Mouse (Mus musculus) ES-E14 (cell line): ENCODE measurements around the gene Ap2b1. TPM values are rescaled to one million over a fixed set of nuclear protein-coding genes. Genes with fewer than 3 reads are reported as not detected.
A peak's percentile ranks its signal among the peaks of the same experiment; 100 is the strongest.

ENCODE experiments used
- DNase-seq: peaks from one replicate; pipeline ENCODE4 v3.0.0-alpha.2; 2013; ENCODE audit warnings: low read depth, low spot score
- H3K27ac ChIP-seq: 2 replicates; pipeline ENCODE4 v1.5.1; 2012; ENCODE audit warnings: low read depth, mild to moderate bottlenecking, low read length, moderate library complexity, mixed read lengths; ENCODE audit not compliant: poor library complexity, insufficient read depth, severe bottlenecking
- H3K36me3 ChIP-seq: 2 replicates; pipeline ENCODE4 v1.6.1; 2012; ENCODE audit warnings: mild to moderate bottlenecking, low read length, moderate library complexity, mixed read lengths; ENCODE audit not compliant: control insufficient read depth, poor library complexity, insufficient read depth, severe bottlenecking
- H3K4me1 ChIP-seq, 2 experiments: fragments of 150-350 bp in 1 of 2; sonication (generic) in 1 of 2; 2 replicates each; pipeline ENCODE4 v1.6.1; 2012; ENCODE audit warnings: low read length in 2 of 2, mild to moderate bottlenecking in 1 of 2, mixed read lengths in 1 of 2; ENCODE audit not compliant: control insufficient read depth in 2 of 2, insufficient read depth in 2 of 2, poor library complexity in 1 of 2
- H3K4me3 ChIP-seq, 2 experiments: fragments of 150-350 bp in 1 of 2; sonication (generic) in 1 of 2; 2 replicates each; pipeline ENCODE4 v1.5.1; 2012; ENCODE audit warnings: low read length in 2 of 2, low read depth in 1 of 2, mild to moderate bottlenecking in 1 of 2, mixed read lengths in 1 of 2; ENCODE audit not compliant: insufficient read depth in 1 of 2, poor library complexity in 1 of 2, severe bottlenecking in 1 of 2
- H3K9ac ChIP-seq: 2 replicates; pipeline ENCODE4 v1.6.1; 2012; ENCODE audit warnings: low read depth, mild to moderate bottlenecking, low read length, mixed read lengths; ENCODE audit not compliant: poor library complexity, insufficient read depth, severe bottlenecking
- H3K9me3 ChIP-seq: fragments of 150-350 bp; sonication (generic); 2 replicates; pipeline ENCODE4 v1.6.1; 2012; ENCODE audit warnings: low read depth, mild to moderate bottlenecking, low read length; ENCODE audit not compliant: control insufficient read depth, insufficient read depth
- CHD2 ChIP-seq: IDR thresholded peaks from 2 replicates; pipeline ENCODE4 v1.6.1; 2014; ENCODE audit warnings: mild to moderate bottlenecking, low read depth, low read length, inconsistent platforms
- HCFC1 ChIP-seq: IDR thresholded peaks from 2 replicates; pipeline ENCODE4 v1.6.1; 2012; ENCODE audit warnings: low read length, inconsistent platforms, borderline replicate concordance; ENCODE audit not compliant: insufficient read depth
- MAFK ChIP-seq: IDR thresholded peaks from 2 replicates; pipeline ENCODE4 v1.6.1; 2014; ENCODE audit warnings: mild to moderate bottlenecking, low read depth, low read length, inconsistent platforms; ENCODE audit not compliant: insufficient read depth
- ZC3H11A ChIP-seq: IDR thresholded peaks from 2 replicates; pipeline ENCODE4 v1.6.1; 2012; ENCODE audit warnings: low read depth, mild to moderate bottlenecking, inconsistent platforms, low read length, borderline replicate concordance
- ZNF384 ChIP-seq: IDR thresholded peaks from 2 replicates; pipeline ENCODE4 v1.6.1; 2012; ENCODE audit warnings: low read depth, low read length, inconsistent platforms
- in situ Hi-C, 2 experiments: fragments of 600-800 bp; cut with MboI; formaldehyde crosslinking; loops; one replicate each; pipeline ENCODE4 v1.15.1; 2025; ENCODE audit warnings: low sequenced_read_pairs in 2 of 2, inconsistent platforms in 1 of 2; ENCODE audit not compliant: unreplicated experiment in 2 of 2
- total RNA-seq: library from RNA; depleted of rRNA; stranded (reverse); fragments of 300-350 nt; gene quantifications from 2 replicates; pipeline ENCODE4 v1.2.3, GENCODE M21; 2012

Gene Ap2b1
- total RNA-seq, 1 experiment: 58.5 TPM

- Histone ChIP-seq H3K4me1 (peaks cover 0 to 18% of the 10 kb centered on the region in 2 experiments; a peak in 2 of 4 replicates), H3K27ac (no peak overlapping the region), H3K4me3 (peak overlapping the region; percentile 43 to 49; a peak in 3 of 4 replicates), H3K9ac (peak overlapping the region; percentile 9; the same call in 1 of the 2 replicates), H3K36me3 (0 out of 2 replicates have a peak, but pooled peaks cover 2% of the 10 kb centered on the region), H3K9me3 (no peaks in the 10 kb centered on the region)
- in situ Hi-C loops: no loop called here
- TF ChIP-seq ZC3H11A (peak; percentile 42; the same call in 1 of the 2 replicates), HCFC1 (no peak), CHD2 (no peak), MAFK (0 out of 2 replicates have a peak, but pooled peaks have one; percentile 19), ZNF384 (no peak)
- peak; percentile 91 for DNase-seq
These were observed 143.9 kb downstream of the Ap2b1 start for GRCm38 (mm10) chr11:83442596-83443267.

- Histone ChIP-seq H3K9me3 (no peaks in the 10 kb centered on the region), H3K9ac (no peak overlapping the region), H3K4me3 (peak overlapping the region in 1 of 2 experiments; percentile 61; a peak in 1 of 4 replicates), H3K27ac (no peak overlapping the region), H3K36me3 (0 out of 2 replicates have a peak, but pooled peaks cover 2% of the 10 kb centered on the region), H3K4me1 (peaks cover 4 to 21% of the 10 kb centered on the region in 2 experiments)
- no peak for DNase-seq
- TF ChIP-seq ZNF384 (no peak), MAFK (no peak), CHD2 (no peak), HCFC1 (no peak)
- in situ Hi-C loops: no loop called here
These were observed 145.0 kb downstream of the Ap2b1 start for GRCm38 (mm10) chr11:83443824-83444223.

- DNase-seq: peak; percentile 62
- Histone ChIP-seq H3K9ac (peak overlapping the region; percentile 42), H3K4me3 (peak overlapping the region; percentile 51 to 61), H3K4me1 (peaks cover 4 to 31% of the 10 kb centered on the region in 2 experiments), H3K36me3 (0 out of 2 replicates have a peak, but pooled peaks cover 2% of the 10 kb centered on the region), H3K9me3 (no peaks in the 10 kb centered on the region), H3K27ac (no peak overlapping the region)
- in situ Hi-C loops: no loop called here
- no peak for TF ChIP-seq HCFC1
- TF ChIP-seq CHD2: no peak
- no peak for TF ChIP-seq MAFK
- TF ChIP-seq ZNF384: no peak
- TF ChIP-seq ZC3H11A: no peak
These were observed 146.2 kb downstream of the Ap2b1 start for GRCm38 (mm10) chr11:83445001-83445400.

- in situ Hi-C loops: no loop called here
- peaks cover 4 to 31% of the 10 kb centered on the region in 2 experiments for H3K4me1 ChIP-seq
- no peaks in the 10 kb centered on the region for H3K36me3 ChIP-seq
- no peak overlapping the region; the same call in 1 of the 2 replicates for H3K27ac ChIP-seq
- H3K9ac ChIP-seq: no peak overlapping the region
- H3K9me3 ChIP-seq: no peaks in the 10 kb centered on the region
- no peak for DNase-seq
- TF ChIP-seq ZNF384 (no peak), ZC3H11A (no peak), MAFK (no peak), CHD2 (no peak), HCFC1 (no peak)
- H3K4me3 ChIP-seq: no peak overlapping the region
These were observed 148.8 kb downstream of the Ap2b1 start for GRCm38 (mm10) chr11:83447612-83448011.
